Mouse (Mus musculus): ENCODE data around the gene Vamp4. TPM values are rescaled to one million over a fixed set of nuclear protein-coding genes. Genes with fewer than 3 reads are reported as not detected.

Gene Vamp4
- polyA plus RNA-seq, 1 experiment from 2014 or later: 63.1 TPM

DNA sequence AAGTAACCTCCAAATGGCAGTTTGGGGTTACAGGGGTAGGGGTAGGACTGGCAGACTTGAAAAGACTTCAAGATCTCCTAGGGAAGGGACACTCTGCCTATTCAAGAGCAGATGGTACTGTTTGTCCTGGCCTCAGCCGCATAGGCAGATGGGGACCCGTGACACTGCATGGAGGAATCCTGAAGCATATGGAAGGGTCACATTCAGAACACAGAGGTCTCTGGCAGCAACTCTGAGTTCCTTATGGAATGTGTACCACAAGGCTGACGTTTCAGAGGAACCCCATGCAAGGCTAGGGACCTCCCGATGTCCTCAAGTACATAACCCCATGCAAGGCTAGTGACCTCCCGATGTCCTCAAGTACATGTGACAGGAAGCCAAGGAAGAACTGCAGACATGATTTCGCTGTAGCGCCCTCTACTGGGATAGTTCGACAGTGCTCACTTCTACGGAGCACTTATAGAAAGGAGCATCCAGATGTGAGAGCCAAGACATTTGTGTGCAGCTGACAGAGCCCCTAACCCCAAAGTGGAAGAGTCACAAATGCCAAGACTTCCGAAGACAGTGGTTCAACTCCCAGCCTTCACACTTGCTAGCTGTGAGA is 75.9 kb downstream of the Vamp4 start:
- no peak for ATAC-seq (ENCODE audit: insufficient read depth, low FRiP score, low TSS enrichment)
- Histone ChIP-seq H3K9me3 (ENCODE audit: control insufficient read depth, low read length) (no peaks in the 10 kb centered on the region), H3K36me3 (ENCODE audit: control insufficient read depth, insufficient read depth, low read length) (no peaks in the 10 kb centered on the region), H3K4me3 (ENCODE audit: low read depth, low read length) (no peak overlapping the region), H3K27ac (ENCODE audit: low read depth, low read length) (no peak overlapping the region), H3K4me1 (ENCODE audit: control insufficient read depth, insufficient read depth, low read length) (no peaks in the 10 kb centered on the region), H3K9ac (ENCODE audit: low read length) (no peak overlapping the region), H3K4me2 (ENCODE audit: low read depth) (no peak overlapping the region), H3K27me3 (ENCODE audit: control insufficient read depth, insufficient read depth, low read length) (no peaks in the 10 kb centered on the region)
- no peak for DNase-seq (ENCODE audit: low spot score)
- WGBS: 75% methylated on average over 10 of the region's 10 CpGs

GRCm38 (mm10) chr1:162648416-162648815 is 78.1 kb downstream of the Vamp4 start:
- H3K27me3 ChIP-seq (ENCODE audit: control insufficient read depth, insufficient read depth, low read length): no peaks in the 10 kb centered on the region
- H3K9ac ChIP-seq (ENCODE audit: low read length): no peak overlapping the region
- H3K4me3 ChIP-seq (ENCODE audit: low read depth, low read length): no peak overlapping the region
- H3K36me3 ChIP-seq (ENCODE audit: control insufficient read depth, insufficient read depth, low read length): no peaks in the 10 kb centered on the region
- no peak overlapping the region for H3K27ac ChIP-seq (ENCODE audit: low read depth, low read length)
- 93% methylated on average over 14 of the region's 14 CpGs for WGBS
- H3K9me3 ChIP-seq (ENCODE audit: control insufficient read depth, low read length): no peaks in the 10 kb centered on the region
- H3K4me2 ChIP-seq (ENCODE audit: low read depth): no peak overlapping the region
- ATAC-seq (ENCODE audit: insufficient read depth, low FRiP score, low TSS enrichment) (no peak), DNase-seq (ENCODE audit: low spot score) (no peak)
- H3K4me1 ChIP-seq (ENCODE audit: control insufficient read depth, insufficient read depth, low read length): no peaks in the 10 kb centered on the region

Other genes starting within 250 kb of the Vamp4 start
- 12.9 and 15.2 TPM in 2 replicates for gene Dnm3, start 92.5 kb upstream of the Vamp4 start, polyA plus RNA-seq (2014; fragmentation: Nextera tagmentation; extraction: Ambion mirVana)
- 15.5 and 20.3 TPM in 2 replicates for gene Mettl13, start 22.0 kb upstream of the Vamp4 start, polyA plus RNA-seq (2014; fragmentation: Nextera tagmentation; extraction: Ambion mirVana)
- gene Myoc, start 68.6 kb downstream of the Vamp4 start, polyA plus RNA-seq (2014; fragmentation: Nextera tagmentation; extraction: Ambion mirVana): not detected in 2 replicates
- gene Myocos, start 87.7 kb downstream of the Vamp4 start, polyA plus RNA-seq (2014; fragmentation: Nextera tagmentation; extraction: Ambion mirVana): not detected in 2 replicates
- gene Prrc2c, start 170.0 kb downstream of the Vamp4 start, polyA plus RNA-seq (2014; fragmentation: Nextera tagmentation; extraction: Ambion mirVana): 142 and 145 TPM in 2 replicates
- gene Fmo4, start 243.5 kb downstream of the Vamp4 start, polyA plus RNA-seq (2014; fragmentation: Nextera tagmentation; extraction: Ambion mirVana): 0.28 and 0.65 TPM in 2 replicates